ENCODE assay signal across 24 mouse cellular contexts in genomic region chr11:8440221-8440620, GRCm38 (mm10).
A peak's percentile ranks its signal among the peaks of the same experiment; 100 is the strongest.
DNase-seq lines count a peak whose midpoint lies in the region; ATAC-seq and TF ChIP-seq lines count a peak whose summit lies in the region.
"Had no signal": no experiment of that assay in that cellular context is flagged by ENCODE, and none has a peak within 500 bp of the region (broad histone marks: within the 10 kb centered on the region; RNA-seq: fewer than 3 reads in every experiment).

No protein-coding gene starts in this region.

- DNase-seq in heart, adult 11 months = peak; percentile 66
- no peak for DNase-seq in heart, adult 18-20 months
- no peak for DNase-seq in layer of hippocampus, adult 2 months (ENCODE audit: low spot score in 2 of 2)
- no peak for DNase-seq in layer of hippocampus, adult 9-11 months
- DNase-seq in forebrain, embryonic 10.5 days (ENCODE audit: extremely low spot score, low spot score) = no peak
- DNase-seq: adrenal gland, adult 2 months; adrenal gland, postnatal 14 days; cerebellum, adult 11 months; cerebellum, adult 2 months; cerebellum, adult 9-11 months; cerebellum, postnatal 25 days; embryo, embryonic 11 days; gastrocnemius, postnatal 10 days; gastrocnemius, postnatal 36 days had no signal

- H3K9me3 ChIP-seq in limb, embryonic 15.5 days = no peaks in the 10 kb centered on the region
- H3K9me3 ChIP-seq in forebrain, embryonic 10.5 days = no peaks in the 10 kb centered on the region
- H3K9me3 ChIP-seq: forebrain, embryonic 12.5 days; forebrain, embryonic 15.5 days; heart, embryonic 13.5 days; hindbrain, embryonic 12.5 days; hindbrain, embryonic 15.5 days; intestine, embryonic 15.5 days had no signal

- no peak for TF ChIP-seq POLR2A in embryonic fibroblast, embryonic 13.5 days (IDR thresholded peaks at IDR 0.05; ENCODE audit: low read depth, low read length)

- 80% methylated on average over 5 of the region's 5 CpGs for WGBS in limb, embryonic 15.5 days
- 96% methylated on average over 5 of the region's 5 CpGs for WGBS in forebrain, embryonic 10.5 days

- no peak overlapping the region for H3K4me2 ChIP-seq in limb, embryonic 15.5 days
- H3K4me2 ChIP-seq: forebrain, embryonic 12.5 days; forebrain, embryonic 15.5 days; heart, embryonic 13.5 days; hindbrain, embryonic 12.5 days; hindbrain, embryonic 15.5 days; intestine, embryonic 15.5 days had no signal

- ATAC-seq in limb, embryonic 15.5 days (ENCODE audit: insufficient number of reproducible peaks, low FRiP score, low TSS enrichment, low read depth) = no peak
- no peak for ATAC-seq in megakaryocyte-erythroid progenitor cell, adult 5-6 weeks (replicated peaks; ENCODE audit: low FRiP score, low TSS enrichment, poor library complexity, severe bottlenecking)
- ATAC-seq: CD4-positive, CD25-positive, alpha-beta regulatory T cell, adult 4 months; forebrain, embryonic 15.5 days; intestine, embryonic 15.5 days had no signal

- peaks cover 73% of the 10 kb centered on the region for H3K36me3 ChIP-seq in limb, embryonic 15.5 days
- peaks cover 80% of the 10 kb centered on the region for H3K36me3 ChIP-seq in forebrain, embryonic 10.5 days (replicated peaks)
- H3K36me3 ChIP-seq: forebrain, embryonic 15.5 days; hindbrain, embryonic 15.5 days had no signal

- no peak overlapping the region for H3K9ac ChIP-seq in limb, embryonic 15.5 days
- H3K9ac ChIP-seq: forebrain, embryonic 12.5 days; forebrain, embryonic 15.5 days; heart, embryonic 13.5 days; hindbrain, embryonic 12.5 days; hindbrain, embryonic 15.5 days; intestine, embryonic 15.5 days had no signal

- H3K27ac ChIP-seq in layer of hippocampus, adult 2 months = peak overlapping the region; percentile 36; the same call in 1 of the 2 replicates
- H3K27ac ChIP-seq in embryonic fibroblast, embryonic 13.5 days (ENCODE audit: insufficient read depth, low read length) = peak overlapping the region; percentile 37; the same call in 1 of the 2 replicates
- H3K27ac ChIP-seq in limb, embryonic 15.5 days = 0 out of 2 replicates have a peak overlapping the region, but pooled peaks have one; percentile 29
- H3K27ac ChIP-seq in forebrain, embryonic 10.5 days = no peak overlapping the region
- H3K27ac ChIP-seq: forebrain, embryonic 12.5 days; forebrain, embryonic 15.5 days; heart, embryonic 13.5 days; hindbrain, embryonic 12.5 days; hindbrain, embryonic 15.5 days; intestine, embryonic 15.5 days had no signal

- no peak overlapping the region for H3K4me3 ChIP-seq in layer of hippocampus, adult 2 months
- H3K4me3 ChIP-seq in embryonic fibroblast, embryonic 13.5 days (ENCODE audit: insufficient read depth, low read length) = no peak overlapping the region
- no peak overlapping the region for H3K4me3 ChIP-seq in limb, embryonic 15.5 days
- no peak overlapping the region for H3K4me3 ChIP-seq in forebrain, embryonic 10.5 days
- H3K4me3 ChIP-seq: forebrain, embryonic 12.5 days; forebrain, embryonic 15.5 days; heart, embryonic 13.5 days; hindbrain, embryonic 12.5 days; hindbrain, embryonic 15.5 days; intestine, embryonic 15.5 days had no signal

- no peak for TF ChIP-seq CTCF in layer of hippocampus, adult 2 months (conservative IDR thresholded peaks at IDR 0.05)
- no peak for TF ChIP-seq CTCF in embryonic fibroblast, embryonic 13.5 days (IDR thresholded peaks at IDR 0.05; ENCODE audit: borderline replicate concordance, insufficient read depth, low read length)

- no peaks in the 10 kb centered on the region for H3K27me3 ChIP-seq in limb, embryonic 15.5 days
- no peaks in the 10 kb centered on the region for H3K27me3 ChIP-seq in forebrain, embryonic 10.5 days (ENCODE audit: poor library complexity, severe bottlenecking)
- H3K27me3 ChIP-seq: forebrain, embryonic 12.5 days; forebrain, embryonic 15.5 days; heart, embryonic 13.5 days; hindbrain, embryonic 12.5 days; hindbrain, embryonic 15.5 days; intestine, embryonic 15.5 days had no signal

- peaks cover 18% of the 10 kb centered on the region for H3K4me1 ChIP-seq in embryonic fibroblast, embryonic 13.5 days (ENCODE audit: control insufficient read depth, insufficient read depth, low read length)
- peaks cover 33% of the 10 kb centered on the region for H3K4me1 ChIP-seq in limb, embryonic 15.5 days
- no peaks in the 10 kb centered on the region for H3K4me1 ChIP-seq in forebrain, embryonic 10.5 days
- H3K4me1 ChIP-seq: hindbrain, embryonic 12.5 days; hindbrain, embryonic 15.5 days; intestine, embryonic 15.5 days had no signal
